In genomic region chr11:62669471-62669870, GRCm38 (mm10) we compare ENCODE assay signal across 11 mouse cellular contexts. TPM values are rescaled to one million over a fixed set of nuclear protein-coding genes. Genes with fewer than 3 reads are reported as not detected.
DNase-seq lines count a peak whose midpoint lies in the region; ATAC-seq and TF ChIP-seq lines count a peak whose summit lies in the region.
"Had no signal": no experiment of that assay in that cellular context is flagged by ENCODE, and none has a peak within 500 bp of the region (broad histone marks: within the 10 kb centered on the region; RNA-seq: fewer than 3 reads in every experiment).

No protein-coding gene starts in this region.

- no peak overlapping the region for H3K4me2 ChIP-seq in hindbrain, postnatal 0 days (ENCODE audit: low read depth, low read length)
- H3K4me2 ChIP-seq: hindbrain, embryonic 15.5 days; neural tube, embryonic 13.5 days had no signal

- H3K4me1 ChIP-seq in hindbrain, postnatal 0 days (ENCODE audit: insufficient read depth, low read length), result no peaks in the 10 kb centered on the region; the same call in 1 of the 2 replicates
- peaks cover 14% of the 10 kb centered on the region for H3K4me1 ChIP-seq in hindbrain, embryonic 10.5 days (replicated peaks)
- H3K4me1 ChIP-seq: hindbrain, embryonic 15.5 days; neural tube, embryonic 13.5 days had no signal

- H3K4me3 ChIP-seq in hindbrain, postnatal 0 days (ENCODE audit: low read length), result no peak overlapping the region
- H3K4me3 ChIP-seq in hindbrain, embryonic 10.5 days, result no peak overlapping the region
- H3K4me3 ChIP-seq: hindbrain, embryonic 15.5 days; neural tube, embryonic 13.5 days had no signal

- H3K9ac ChIP-seq in hindbrain, postnatal 0 days (replicated peaks; ENCODE audit: low read length), result no peak overlapping the region
- H3K9ac ChIP-seq: hindbrain, embryonic 15.5 days; liver, embryonic 14.5 days; neural tube, embryonic 13.5 days had no signal

- peak; percentile 20 for DNase-seq in hindbrain, postnatal 0 days (ENCODE audit: low spot score)
- DNase-seq in hindbrain, embryonic 10.5 days (ENCODE audit: low spot score), result no peak
- DNase-seq in brain, adult 2 months (ENCODE audit: low read depth, low spot score), result peak; percentile 95
- peak; percentile 81 to 87 for DNase-seq in frontal cortex, adult 2 months (ENCODE audit: extremely low spot score in 1 of 2, low spot score in 1 of 2)
- DNase-seq in left cerebral cortex, postnatal 25 days (ENCODE audit: low spot score in 2 of 2), result peak; percentile 67 to 94
- DNase-seq in cerebellum, postnatal 4 days (ENCODE audit: low spot score in 2 of 2), result no peak
- DNase-seq in adrenal gland, postnatal 10 days, result no peak
- DNase-seq: kidney, postnatal 4 days had no signal

- no peaks in the 10 kb centered on the region for H3K9me3 ChIP-seq in hindbrain, postnatal 0 days (ENCODE audit: low read length)
- no peaks in the 10 kb centered on the region for H3K9me3 ChIP-seq in hindbrain, embryonic 10.5 days
- H3K9me3 ChIP-seq: hindbrain, embryonic 15.5 days; neural tube, embryonic 13.5 days had no signal

- no peak for ATAC-seq in hindbrain, postnatal 0 days

- intact Hi-C loops in left cerebral cortex, postnatal 25 days (cut with DNase I), result no loop called here

- no peak for TF ChIP-seq CTCF in hindbrain, postnatal 0 days (IDR thresholded peaks at IDR 0.05; ENCODE audit: low read depth)

- H3K27ac ChIP-seq in hindbrain, postnatal 0 days, result no peak overlapping the region
- H3K27ac ChIP-seq in hindbrain, embryonic 10.5 days, result no peak overlapping the region
- H3K27ac ChIP-seq: hindbrain, embryonic 15.5 days; liver, embryonic 14.5 days; neural tube, embryonic 13.5 days had no signal

- no peaks in the 10 kb centered on the region for H3K27me3 ChIP-seq in hindbrain, postnatal 0 days (ENCODE audit: insufficient read depth, low read length)
- H3K27me3 ChIP-seq in hindbrain, embryonic 10.5 days (ENCODE audit: insufficient read depth, poor library complexity, severe bottlenecking), result no peaks in the 10 kb centered on the region
- H3K27me3 ChIP-seq: hindbrain, embryonic 15.5 days; neural tube, embryonic 13.5 days had no signal

- WGBS in hindbrain, postnatal 0 days, result 46% methylated on average over 12 of the region's 12 CpGs
- WGBS in hindbrain, embryonic 10.5 days, result 69% methylated on average over 12 of the region's 12 CpGs

- H3K36me3 ChIP-seq in hindbrain, postnatal 0 days (ENCODE audit: insufficient read depth, low read length), result no peaks in the 10 kb centered on the region
- peaks cover 30% of the 10 kb centered on the region for H3K36me3 ChIP-seq in hindbrain, embryonic 10.5 days
- H3K36me3 ChIP-seq: hindbrain, embryonic 15.5 days had no signal

RNA-seq across cellular contexts. Expression of gene Mmgt2, which starts 21.0 kb away (rescaled TPM):
- total RNA-seq in hindbrain, postnatal 0 days (2014; rRNA removed), result 15.6 and 43.9 TPM in 2 replicates
- 22.6 and 28.1 TPM in 2 replicates for polyA plus RNA-seq in hindbrain, postnatal 0 days (2015; fragmentation: Nextera tagmentation; extraction: Ambion mirVana)
- 36.1 and 47.3 TPM in 2 replicates for polyA plus RNA-seq in hindbrain, embryonic 10.5 days (2016; fragmentation: Nextera tagmentation; extraction: Ambion mirVana)
- 44.4 TPM in 2 replicates for polyA plus RNA-seq in frontal cortex, adult 2 months (2012; rRNA removed)
- 10 to 100 TPM; 18.4 to 20.2 TPM for total RNA-seq in left cerebral cortex, postnatal 25 days (2021)
- 10 to 100 TPM; 23.2 to 28.2 TPM for total RNA-seq in adrenal gland, postnatal 10 days (2021)

RNA-seq across cellular contexts. Expression of gene Lrrc75a, which starts 21.1 kb away (rescaled TPM):
- total RNA-seq in hindbrain, postnatal 0 days (2014; rRNA removed), result 26.0 and 29.7 TPM in 2 replicates
- 6.4 and 6.9 TPM in 2 replicates for polyA plus RNA-seq in hindbrain, postnatal 0 days (2015; fragmentation: Nextera tagmentation; extraction: Ambion mirVana)
- polyA plus RNA-seq in hindbrain, embryonic 10.5 days (2016; fragmentation: Nextera tagmentation; extraction: Ambion mirVana), result 12.6 and 15.0 TPM in 2 replicates
- polyA plus RNA-seq in frontal cortex, adult 2 months (2012; rRNA removed), result 19.9 and 23.7 TPM in 2 replicates
- total RNA-seq in left cerebral cortex, postnatal 25 days (2021), result 10 to 100 TPM; 18.0 to 20.0 TPM
- 10 to 100 TPM; 28.1 to 29.6 TPM for total RNA-seq in adrenal gland, postnatal 10 days (2021)

Comparison
In these comparisons a context has a peak if more than half of its experiments do, and no peak if none do; other contexts are left out.
1. DNase-seq: peak in hindbrain, postnatal 0 days (single experiment), brain, adult 2 months (single experiment), frontal cortex, adult 2 months (2 of 2) and left cerebral cortex, postnatal 25 days (2 of 2); none in hindbrain, embryonic 10.5 days (single experiment), cerebellum, postnatal 4 days (0 of 2) and adrenal gland, postnatal 10 days (single experiment).